Mouse (Mus musculus): ENCODE measurements around the gene Tapbp. TPM values are rescaled to one million over a fixed set of nuclear protein-coding genes. Genes with fewer than 3 reads are reported as not detected.

The Tapbp gene
- total RNA-seq, 2 experiments from 2014 or later = 40.7 to 41.3 TPM

GRCm38 (mm10) chr17:33965082-33965845 lies 49.6 kb downstream of the Tapbp start:
- no peak for DNase-seq

DNA sequence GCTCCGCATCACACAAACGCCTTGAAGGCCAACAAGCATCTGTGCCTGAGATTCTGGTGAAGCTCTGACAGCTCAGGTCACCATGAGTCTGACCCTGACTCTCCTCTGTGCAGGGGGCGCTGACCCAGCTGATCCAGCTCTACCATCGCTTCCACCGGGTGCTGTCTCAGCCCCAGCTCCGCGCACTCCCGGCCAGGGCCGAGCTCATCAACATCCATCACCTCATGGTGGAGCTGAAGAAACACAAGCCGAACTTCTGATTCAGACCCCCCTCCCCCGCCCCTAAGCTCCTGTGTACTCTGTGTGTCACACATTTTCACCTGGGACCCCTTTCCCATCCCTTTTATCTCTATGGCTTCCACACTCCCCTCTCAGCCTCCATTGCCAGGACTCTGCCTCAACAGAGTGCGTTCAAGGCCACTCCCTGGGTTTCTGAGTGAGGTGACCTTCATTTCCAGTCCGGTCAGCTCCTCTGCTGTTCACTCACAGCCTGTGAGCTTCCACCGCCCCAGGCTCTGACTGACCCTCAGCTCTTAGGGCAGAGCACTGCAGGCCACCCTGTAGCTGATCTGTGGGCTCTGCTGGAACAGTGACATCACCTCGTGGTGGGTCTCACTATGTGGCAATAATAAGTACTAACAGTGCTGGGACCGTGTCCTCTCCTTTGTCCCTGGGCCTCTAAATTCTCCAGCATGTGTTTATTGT lies 50.3 kb downstream of the Tapbp start:
- no peak for DNase-seq

- peak; percentile 78 for DNase-seq
Observed at GRCm38 (mm10) chr17:33968489-33968888, 52.8 kb downstream of the Tapbp start.

DNA sequence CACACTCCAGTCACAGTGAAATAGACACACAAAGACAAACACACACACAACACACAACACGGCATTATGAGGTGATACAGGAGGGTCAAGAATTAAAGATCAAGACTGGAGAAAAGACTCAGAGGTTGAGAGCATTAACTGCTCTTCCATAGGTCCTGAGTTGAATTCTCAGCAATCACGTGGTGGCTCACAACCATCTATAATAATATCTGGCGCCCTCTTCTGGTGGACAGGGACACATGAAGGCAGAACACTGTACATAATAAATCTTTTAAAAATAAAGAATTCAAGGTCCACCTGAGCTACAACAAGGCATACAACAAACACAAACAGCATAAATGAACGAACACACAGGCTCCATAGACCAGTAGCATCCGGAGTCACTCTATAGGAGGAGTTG lies 53.2 kb downstream of the Tapbp start:
- no peak for DNase-seq

GRCm38 (mm10) chr17:33969394-33969793 lies 53.7 kb downstream of the Tapbp start:
- no peak for DNase-seq

- DNase-seq = no peak
Observed at GRCm38 (mm10) chr17:33972691-33973090, 57.0 kb downstream of the Tapbp start.

DNA sequence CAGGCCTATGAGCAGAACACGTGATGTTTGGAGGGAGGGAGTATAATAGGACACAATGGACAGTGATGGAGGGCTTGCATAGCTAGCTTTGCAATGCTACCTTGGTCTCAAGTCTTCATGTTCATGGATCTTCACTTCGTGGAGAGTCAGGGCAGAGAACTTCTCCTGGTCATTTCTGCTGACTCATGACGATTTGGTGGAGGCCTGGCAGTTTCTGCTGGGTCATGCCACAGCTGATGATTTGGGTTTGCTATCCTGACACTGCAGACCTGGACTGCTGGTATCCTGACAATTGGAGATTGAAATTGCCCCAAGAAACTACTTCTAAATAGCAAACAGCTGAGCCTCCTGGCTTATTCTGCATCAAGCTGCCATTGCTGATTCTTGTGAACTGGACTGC lies 57.9 kb downstream of the Tapbp start:
- DNase-seq = no peak

GRCm38 (mm10) chr17:33977861-33978557 lies 62.3 kb downstream of the Tapbp start:
- no peak for DNase-seq

- peak; percentile 54 for DNase-seq
Observed at GRCm38 (mm10) chr17:33978631-33979031, 62.9 kb downstream of the Tapbp start.

Small RNAs within 50 kb of the gene (microRNA-seq; reads per million reads assigned to microRNA genes)
- 0 reads per million in 2 experiments for gene Gm27740

Other genes starting within 250 kb of the Tapbp start
- gene Hnrnpm, start 229.0 kb upstream of the Tapbp start, total RNA-seq (2021) = 100 to 1,000 TPM in 1 of 2 experiments, 10 to 100 TPM in 1; 85.1 to 108 TPM
- 10 to 100 TPM; 73.2 to 77.9 TPM for gene March2, start 197.2 kb upstream of the Tapbp start, total RNA-seq (2021)
- gene Rab11b, start 155.4 kb upstream of the Tapbp start, total RNA-seq (2021) = 100 to 1,000 TPM; 166 to 186 TPM
- 10 to 100 TPM; 22.7 to 36.0 TPM for gene Angptl4, start 134.1 kb upstream of the Tapbp start, total RNA-seq (2021)
- gene Kank3, start 105.4 kb upstream of the Tapbp start, total RNA-seq (2021) = 10 to 100 TPM; 27.6 to 33.3 TPM
- gene Rps28, start 91.3 kb upstream of the Tapbp start, total RNA-seq (2021) = 1,000 to 10,000 TPM; 1,176 to 1,238 TPM
- gene Ndufa7, start 91.3 kb upstream of the Tapbp start, total RNA-seq (2021) = 100 to 1,000 TPM; 322 to 360 TPM
- 10 to 100 TPM; 15.0 to 16.5 TPM for gene Cd320, start 72.8 kb upstream of the Tapbp start, total RNA-seq (2021)
- gene Gm7029, start 42.1 kb upstream of the Tapbp start, total RNA-seq (2021) = not detected
- 10 to 100 TPM in 1 of 2 experiments, 1 to 10 TPM in 1; 8.0 to 10.6 TPM for gene Kifc1, start 25.2 kb upstream of the Tapbp start, total RNA-seq (2021)
- not detected for gene Platr17, start 10.8 kb upstream of the Tapbp start, total RNA-seq (2021)
- 10 to 100 TPM; 12.1 to 13.5 TPM for gene Daxx, start 6.5 kb upstream of the Tapbp start, total RNA-seq (2021)
- gene Zbtb22, start within 50 bp of the Tapbp start, total RNA-seq (2021) = 10 to 100 TPM; 18.9 to 21.9 TPM
- gene Rgl2, start 13.6 kb downstream of the Tapbp start, total RNA-seq (2021) = 10 to 100 TPM; 29.3 to 40.2 TPM
- gene Pfdn6, start 24.4 kb downstream of the Tapbp start, total RNA-seq (2021) = 10 to 100 TPM; 65.3 to 67.0 TPM
- gene Wdr46, start 24.8 kb downstream of the Tapbp start, total RNA-seq (2021) = 10 to 100 TPM; 15.7 TPM
- 1 to 10 TPM; 2.3 to 2.6 TPM for gene B3galt4, start 35.6 kb downstream of the Tapbp start, total RNA-seq (2021)
- 10 to 100 TPM; 30.3 to 33.2 TPM for gene Vps52, start 39.9 kb downstream of the Tapbp start, total RNA-seq (2021)
- 100 to 1,000 TPM; 649 to 675 TPM for gene Rps18, start 40.1 kb downstream of the Tapbp start, total RNA-seq (2021)
- gene H2-K1, start 84.4 kb downstream of the Tapbp start, total RNA-seq (2021) = 10 to 100 TPM; 38.9 to 46.7 TPM
- gene Ring1, start 108.8 kb downstream of the Tapbp start, total RNA-seq (2021) = 10 to 100 TPM; 13.4 to 18.0 TPM
- gene H2-Ke6, start 112.2 kb downstream of the Tapbp start, total RNA-seq (2021) = 10 to 100 TPM; 50.5 to 63.2 TPM
- 10 to 100 TPM; 64.1 to 75.4 TPM for gene Slc39a7, start 115.8 kb downstream of the Tapbp start, total RNA-seq (2021)
- 10 to 100 TPM; 40.7 to 43.1 TPM for gene Rxrb, start 115.9 kb downstream of the Tapbp start, total RNA-seq (2021)
- gene Col11a2, start 123.5 kb downstream of the Tapbp start, total RNA-seq (2021) = 100 to 1,000 TPM in 1 of 2 experiments, 10 to 100 TPM in 1; 72.0 to 106 TPM
- not detected for gene H2-Oa, start 176.4 kb downstream of the Tapbp start, total RNA-seq (2021)
- gene H2-DMa, start 203.6 kb downstream of the Tapbp start, total RNA-seq (2021) = 1 to 10 TPM; 4.6 to 6.1 TPM
- gene Brd2, start 206.7 kb downstream of the Tapbp start, total RNA-seq (2021) = 100 to 1,000 TPM in 1 of 2 experiments, 10 to 100 TPM in 1; 91.9 to 114 TPM
- gene H2-DMb2, start 227.4 kb downstream of the Tapbp start, total RNA-seq (2021) = under 1 TPM; 0.25 to 0.61 TPM
- gene H2-DMb1, start 237.2 kb downstream of the Tapbp start, total RNA-seq (2021) = 1 to 10 TPM; 1.4 to 1.8 TPM

Data from gastrocnemius, postnatal 10 days (tissue).